Mouse (Mus musculus) hindbrain, embryonic 14.5 days (tissue): ENCODE results near the gene Gucy2g. TPM values are rescaled to one million over a fixed set of nuclear protein-coding genes. Genes with fewer than 3 reads are reported as not detected.
"Not testable (repeated sequence)": the region's sequence is repeated elsewhere in the genome, so short reads cannot be mapped to it uniquely, and the experiment has no call there.

Experiments
- ATAC-seq: fragments of 200-750 bp; cut with Nextera tagmentation; 2 replicates; pipeline ENCODE4 v1.8.0; 2017; ENCODE audit warnings: moderate number of reproducible peaks, mild to moderate bottlenecking, moderate TSS enrichment, moderate library complexity; ENCODE audit not compliant: low FRiP score
- DNase-seq: peaks from one replicate; pipeline ENCODE4 v3.0.0-alpha.2; 2015; ENCODE audit warnings: low spot score
- H3K27ac ChIP-seq: fragments of 300-500 bp; sonication (generic); 2 replicates; pipeline ENCODE4 v1.5.1; 2014; ENCODE audit warnings: mild to moderate bottlenecking, moderate library complexity
- H3K27me3 ChIP-seq: fragments of 300-500 bp; sonication (generic); 2 replicates; pipeline ENCODE4 v1.6.1; 2014; ENCODE audit warnings: mild to moderate bottlenecking, low read length, mixed read lengths; ENCODE audit not compliant: control insufficient read depth, insufficient read depth
- H3K36me3 ChIP-seq: fragments of 300-500 bp; sonication (generic); replicated peaks from 2 replicates; pipeline ENCODE4 v1.6.1; 2014; ENCODE audit not compliant: control insufficient read depth, insufficient read depth
- H3K4me1 ChIP-seq: fragments of 300-500 bp; sonication (generic); replicated peaks from 2 replicates; pipeline ENCODE4 v1.6.1; 2014; ENCODE audit warnings: antibody characterized with exemption, low read length, mixed read lengths; ENCODE audit not compliant: control insufficient read depth, insufficient read depth
- H3K4me2 ChIP-seq: fragments of 300-500 bp; sonication (generic); replicated peaks from 2 replicates; pipeline ENCODE4 v1.6.1; 2014; ENCODE audit warnings: mild to moderate bottlenecking, moderate library complexity
- H3K4me3 ChIP-seq: fragments of 300-500 bp; sonication (generic); replicated peaks from 2 replicates; pipeline ENCODE4 v1.5.1; 2014; ENCODE audit warnings: mild to moderate bottlenecking, low read length
- H3K9ac ChIP-seq: fragments of 300-500 bp; sonication (generic); 2 replicates; pipeline ENCODE4 v1.6.1; 2014
- H3K9me3 ChIP-seq: fragments of 300-500 bp; sonication (generic); 2 replicates; pipeline ENCODE4 v1.6.1; 2016; ENCODE audit warnings: low read length; ENCODE audit not compliant: control insufficient read depth
- WGBS: fragments of 180-500 bp; shearing (Covaris S2); extraction: QIAGEN DNeasy Blood & Tissue Kit; methylation state at CpG from one replicate; pipeline ENCODE4 v1.1.7; 2014; 5-methylcytosine and 5-hydroxymethylcytosine counted together
- polyA plus RNA-seq: library from polyadenylated mRNA; unstranded; fragments of >200 nt; fragmentation: Nextera tagmentation; extraction: Ambion mirVana; gene quantifications from 2 replicates; pipeline ENCODE4 v1.2.1, GENCODE M21; 2014

The Gucy2g gene
- polyA plus RNA-seq, 1 experiment from 2014 or later = 0.09 TPM

- DNase-seq (no peak), ATAC-seq (no peak)
- Histone ChIP-seq H3K9ac (no peak overlapping the region), H3K4me3 (no peak overlapping the region), H3K27me3 (no peaks in the 10 kb centered on the region), H3K27ac (no peak overlapping the region), H3K36me3 (no peaks in the 10 kb centered on the region), H3K4me2 (no peak overlapping the region), H3K9me3 (no peaks in the 10 kb centered on the region), H3K4me1 (no peaks in the 10 kb centered on the region)
- WGBS = 83% methylated on average over 1 of the region's 1 CpGs
Measured at GRCm38 (mm10) chr19:55164162-55164561, 76.9 kb downstream of the Gucy2g start.

DNA sequence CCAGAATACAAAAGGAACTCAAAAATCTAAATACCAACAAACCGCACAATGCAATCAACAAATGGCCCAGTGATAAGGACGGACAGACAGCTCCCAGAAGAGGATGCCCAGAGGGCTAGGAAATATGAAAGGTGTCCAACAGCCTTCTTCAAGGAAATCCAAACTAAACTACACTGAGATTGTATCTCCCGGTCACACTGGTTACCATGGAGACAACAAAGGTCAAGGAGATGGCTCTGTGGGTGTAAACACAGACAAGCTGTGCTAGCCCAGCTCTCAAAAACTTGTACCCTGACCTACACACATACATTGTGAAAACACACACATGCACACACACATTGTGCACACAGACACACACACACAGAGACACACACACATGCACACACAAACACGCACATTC, 78.8 kb downstream of the Gucy2g start:
- WGBS = 77% methylated on average over 4 of the region's 4 CpGs
- DNase-seq (no peak), ATAC-seq (no peak)
- Histone ChIP-seq H3K27me3 (no peaks in the 10 kb centered on the region), H3K4me2 (no peak overlapping the region), H3K4me3 (no peak overlapping the region), H3K36me3 (no peaks in the 10 kb centered on the region), H3K9ac (no peak overlapping the region), H3K9me3 (no peaks in the 10 kb centered on the region), H3K4me1 (no peaks in the 10 kb centered on the region), H3K27ac (no peak overlapping the region)

DNA sequence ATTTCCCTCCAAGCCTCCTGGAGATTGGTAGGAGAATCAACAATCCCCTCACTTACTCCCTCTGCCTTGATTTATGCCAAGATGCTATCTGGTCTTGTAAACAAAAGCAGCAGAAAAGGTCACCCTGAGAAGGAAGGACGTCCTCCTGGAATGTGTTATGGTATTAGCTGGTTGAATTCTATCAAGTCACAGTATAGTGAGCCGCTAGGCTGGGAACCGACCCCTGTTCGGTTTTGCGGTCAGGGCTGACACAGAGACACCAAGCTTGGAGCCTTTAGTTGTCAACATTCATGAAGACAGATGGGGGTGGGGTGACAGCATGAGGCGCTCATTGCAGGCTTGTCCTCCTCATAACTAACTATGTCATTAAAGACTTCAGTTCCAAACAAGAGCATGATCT, 81.2 kb downstream of the Gucy2g start:
- 81% methylated on average over 6 of the region's 6 CpGs for WGBS
- H3K4me2 ChIP-seq = no peak overlapping the region

GRCm38 (mm10) chr19:55158606-55159005, 82.4 kb downstream of the Gucy2g start:
- DNase-seq (no peak), ATAC-seq (no peak)
- Histone ChIP-seq H3K36me3 (no peaks in the 10 kb centered on the region), H3K9ac (no peak overlapping the region), H3K4me1 (no peaks in the 10 kb centered on the region), H3K9me3 (no peaks in the 10 kb centered on the region), H3K27ac (no peak overlapping the region), H3K4me2 (no peak overlapping the region), H3K4me3 (no peak overlapping the region), H3K27me3 (no peaks in the 10 kb centered on the region)
- WGBS = 61% methylated on average over 8 of the region's 8 CpGs

More for the DNA sequence above, 81.2 kb downstream of the Gucy2g start:
- no peaks in the 10 kb centered on the region for H3K9me3 ChIP-seq
- no peak overlapping the region for H3K9ac ChIP-seq
- H3K27me3 ChIP-seq = no peaks in the 10 kb centered on the region
- no peaks in the 10 kb centered on the region for H3K4me1 ChIP-seq
- no peak overlapping the region for H3K4me3 ChIP-seq
- H3K36me3 ChIP-seq = no peaks in the 10 kb centered on the region
- DNase-seq = no peak
- no peak for ATAC-seq
- H3K27ac ChIP-seq = no peak overlapping the region

DNA sequence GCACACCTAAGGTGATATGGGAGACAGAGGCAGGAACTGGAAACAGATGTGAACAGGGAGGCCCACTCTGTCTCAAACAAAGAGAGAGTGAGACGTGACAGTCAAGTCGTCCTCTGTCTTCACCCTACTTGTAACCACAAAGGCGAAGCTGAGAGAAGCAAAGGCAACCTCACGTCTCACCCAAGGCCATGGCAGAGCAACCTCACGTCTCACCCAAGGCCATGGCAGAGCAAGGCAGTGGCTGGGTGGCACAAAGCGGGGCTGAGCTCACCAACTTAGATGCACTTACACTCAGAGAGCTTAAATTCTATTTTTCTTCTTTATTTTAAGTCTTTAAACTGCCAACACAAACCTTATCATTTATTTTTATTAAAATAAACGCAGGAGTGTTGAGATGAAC, 84.0 kb downstream of the Gucy2g start:
- Histone ChIP-seq H3K36me3 (no peaks in the 10 kb centered on the region), H3K4me1 (no peaks in the 10 kb centered on the region), H3K9me3 (no peaks in the 10 kb centered on the region), H3K9ac (no peak overlapping the region), H3K4me2 (no peak overlapping the region), H3K4me3 (no peak overlapping the region), H3K27ac (no peak overlapping the region), H3K27me3 (no peaks in the 10 kb centered on the region)
- ATAC-seq (no peak), DNase-seq (no peak)
- 83% methylated on average over 7 of the region's 7 CpGs for WGBS

DNA sequence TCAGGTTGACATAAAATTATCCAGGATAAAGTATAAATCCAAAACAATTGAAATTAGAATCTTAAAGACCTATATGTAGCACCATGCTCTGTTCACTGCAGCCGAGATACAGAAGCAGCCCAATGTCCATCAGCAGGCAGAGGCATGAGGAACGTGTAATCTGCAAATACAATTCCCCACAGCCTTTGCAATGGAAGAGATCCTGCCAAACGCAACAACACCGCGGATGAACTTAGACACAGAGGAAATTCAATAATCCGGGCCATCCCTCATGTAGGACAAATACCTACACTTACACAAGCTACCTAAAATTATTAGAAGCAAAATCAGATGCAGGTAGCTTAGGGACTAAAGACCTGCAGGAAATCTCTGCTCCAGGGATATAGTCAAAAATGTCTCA, 88.1 kb downstream of the Gucy2g start:
- H3K9ac ChIP-seq = no peak overlapping the region
- H3K4me2 ChIP-seq = no peak overlapping the region
- 91% methylated on average over 6 of the region's 6 CpGs for WGBS
- DNase-seq = no peak
- no peaks in the 10 kb centered on the region for H3K36me3 ChIP-seq
- no peaks in the 10 kb centered on the region for H3K4me1 ChIP-seq
- no peaks in the 10 kb centered on the region for H3K27me3 ChIP-seq
- no peak overlapping the region for H3K27ac ChIP-seq
- ATAC-seq = no peak
- H3K4me3 ChIP-seq = no peak overlapping the region
- no peaks in the 10 kb centered on the region for H3K9me3 ChIP-seq

DNA sequence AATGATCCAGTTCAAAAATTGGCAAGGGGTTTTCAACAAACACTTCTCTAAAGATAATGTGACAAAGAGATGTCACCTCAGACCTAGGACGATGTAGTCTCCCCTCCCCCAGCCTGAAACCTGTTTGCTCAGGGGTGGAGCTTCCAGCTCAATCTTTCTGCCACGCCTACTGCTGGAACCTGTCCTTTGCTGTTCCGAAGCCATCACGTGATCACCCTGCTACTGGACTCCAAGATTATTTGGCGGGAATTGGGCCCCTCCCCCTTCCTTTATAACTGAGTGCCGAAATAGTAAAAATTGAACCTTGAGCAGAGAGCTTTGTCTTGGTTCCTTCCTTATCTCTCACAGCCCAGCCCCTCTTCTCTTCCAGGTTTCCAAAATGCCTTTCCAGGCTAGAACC, 88.8 kb downstream of the Gucy2g start:
- not testable (repeated sequence) for H3K9me3 ChIP-seq, H3K27me3 ChIP-seq, H3K4me2 ChIP-seq, DNase-seq, H3K36me3 ChIP-seq, H3K4me1 ChIP-seq, ATAC-seq, H3K4me3 ChIP-seq, H3K27ac ChIP-seq, H3K9ac ChIP-seq
- 76% methylated on average over 5 of the region's 6 CpGs for WGBS

GRCm38 (mm10) chr19:55149646-55150045, 91.4 kb downstream of the Gucy2g start:
- Histone ChIP-seq H3K9me3 (no peaks in the 10 kb centered on the region), H3K4me2 (no peak overlapping the region), H3K36me3 (no peaks in the 10 kb centered on the region), H3K27me3 (no peaks in the 10 kb centered on the region), H3K4me1 (no peaks in the 10 kb centered on the region), H3K4me3 (no peak overlapping the region), H3K9ac (no peak overlapping the region), H3K27ac (no peak overlapping the region)
- ATAC-seq = no peak
- WGBS = 85% methylated on average over 6 of the region's 6 CpGs
- no peak for DNase-seq

DNA sequence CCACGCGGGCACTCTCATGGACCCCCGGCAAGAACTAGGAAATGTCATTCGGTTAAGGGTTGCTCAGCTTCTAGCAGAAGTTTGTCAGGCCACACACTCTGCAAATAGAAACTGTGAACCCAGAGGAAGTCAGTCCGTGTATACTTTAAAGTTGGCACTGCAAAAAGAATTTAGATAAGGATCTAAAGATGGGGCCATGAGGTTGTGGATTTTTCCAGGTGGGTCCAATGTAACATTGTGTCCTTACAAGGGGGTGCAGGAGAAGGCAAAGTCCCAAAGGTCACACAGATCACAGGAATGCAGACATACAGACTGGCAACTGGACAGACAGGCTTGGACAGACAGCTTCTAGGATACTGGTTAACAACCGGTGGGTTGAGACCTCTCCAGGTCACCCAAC, 92.9 kb downstream of the Gucy2g start:
- H3K27ac ChIP-seq = no peak overlapping the region
- DNase-seq = no peak
- H3K4me3 ChIP-seq = no peak overlapping the region
- H3K9me3 ChIP-seq = no peaks in the 10 kb centered on the region
- no peaks in the 10 kb centered on the region for H3K27me3 ChIP-seq
- no peak overlapping the region for H3K9ac ChIP-seq
- ATAC-seq = no peak
- H3K36me3 ChIP-seq = no peaks in the 10 kb centered on the region
- WGBS = 90% methylated on average over 6 of the region's 6 CpGs
- 0 out of 2 replicates have a peak, but pooled peaks cover 5% of the 10 kb centered on the region for H3K4me1 ChIP-seq
- no peak overlapping the region for H3K4me2 ChIP-seq
